Mouse (Mus musculus): Measurements from ENCODE around the gene Btnl2. TPM values are rescaled to one million over a fixed set of nuclear protein-coding genes. Genes with fewer than 3 reads are reported as not detected.

Btnl2 gene
- 0.85 TPM for total RNA-seq (2023)

GRCm38 (mm10) chr17:34354539-34354938 is at the start of gene Btnl2:
TSS of gene Btnl2 (plus strand) at chr17:34354822.

GRCm38 (mm10) chr17:34305380-34306030 is 49.1 kb upstream of the Btnl2 start, which contains the start of gene H2-Eb1:
TSS of gene H2-Eb1 (plus strand) at chr17:34305867.

DNA sequence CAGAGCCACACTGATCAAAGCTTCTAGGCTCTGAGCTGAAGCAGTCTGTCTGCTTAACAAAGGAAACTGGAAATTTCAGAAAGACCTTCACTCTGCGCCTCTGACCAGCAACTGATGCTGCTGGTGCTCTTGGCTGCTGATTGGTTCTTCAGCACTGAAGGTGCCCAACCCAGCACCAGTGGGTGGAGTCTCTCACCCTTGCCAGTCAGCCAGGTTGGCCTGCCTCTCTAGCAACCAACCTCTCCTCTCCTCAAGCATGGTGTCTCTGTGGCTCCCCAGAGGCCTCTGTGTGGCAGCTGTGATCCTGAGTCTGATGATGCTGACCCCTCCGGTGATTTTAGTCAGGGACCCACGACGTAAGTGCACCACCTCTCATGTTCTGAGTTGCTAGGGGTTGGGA is 29.2 kb upstream of the Btnl2 start, which contains the start of gene H2-Eb2:
Gene H2-Eb2 (plus strand): TSS at position 230 of the 400 bp plus-strand sequence.

GRCm38 (mm10) chr17:34376847-34377246 is 22.2 kb downstream of the Btnl2 start, which contains the start of gene Btnl1:
TSS of gene Btnl1 (plus strand) at chr17:34377132.

DNA sequence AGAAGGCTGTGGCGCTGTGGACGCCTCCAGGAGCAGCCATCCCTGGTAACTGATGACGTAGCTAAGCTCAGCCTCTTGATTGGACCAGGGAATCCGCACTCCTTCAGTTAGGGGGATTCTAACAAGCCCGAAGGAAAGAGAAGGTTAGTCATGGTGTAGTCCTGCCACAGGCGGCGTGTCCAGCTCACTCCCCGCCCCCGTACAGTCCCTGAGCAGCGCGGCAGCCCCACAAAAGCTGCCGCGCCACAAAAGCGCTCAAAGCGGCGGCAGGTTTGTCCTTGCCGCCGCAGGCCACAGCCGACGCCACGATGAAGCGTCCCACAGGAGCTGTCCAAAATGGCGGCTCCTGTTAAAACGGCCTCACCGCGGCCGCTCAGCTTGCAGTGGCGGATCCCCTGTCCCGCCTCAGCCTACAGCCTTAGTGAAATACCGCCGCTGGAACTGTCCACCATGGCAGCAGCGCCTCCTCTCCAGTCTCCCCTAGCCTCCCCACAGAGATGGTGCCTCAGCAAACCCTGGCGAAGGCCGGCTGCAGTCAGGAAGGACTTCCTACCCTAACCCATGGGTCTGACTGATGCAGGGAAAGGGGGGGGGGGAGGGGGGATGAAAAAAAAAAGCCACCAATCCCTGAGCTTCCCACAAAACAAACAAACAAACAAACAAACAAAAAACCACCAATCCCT is 44.2 kb downstream of the Btnl2 start, which contains the start of gene BC051142:
Gene BC051142 (plus strand): TSS at position 110 of the 683 bp plus-strand sequence.

Other genes with a start within 250 kb of the Btnl2 start
- 66.2 TPM for gene H2-DMa, start 235.3 kb upstream of the Btnl2 start, total RNA-seq (2023)
- gene Brd2, start 232.2 kb upstream of the Btnl2 start, total RNA-seq (2023) = 332 TPM
- gene H2-DMb2, start 211.5 kb upstream of the Btnl2 start, total RNA-seq (2023) = 84.4 TPM
- 38.3 TPM for gene H2-DMb1, start 201.8 kb upstream of the Btnl2 start, total RNA-seq (2023)
- 157 TPM for gene Tap1, start 167.3 kb upstream of the Btnl2 start, total RNA-seq (2023)
- 98.4 TPM for gene Psmb9, start 167.1 kb upstream of the Btnl2 start, total RNA-seq (2023)
- gene Psmb8, start 157.1 kb upstream of the Btnl2 start, total RNA-seq (2023) = 178 TPM
- gene Tap2, start 151.3 kb upstream of the Btnl2 start, total RNA-seq (2023) = 125 TPM
- 105 TPM for gene H2-Ob, start 115.9 kb upstream of the Btnl2 start, total RNA-seq (2023)
- gene H2-Ab1, start 97.1 kb upstream of the Btnl2 start, total RNA-seq (2023) = 370 TPM
- 382 TPM for gene H2-Aa, start 67.0 kb upstream of the Btnl2 start, total RNA-seq (2023)
- gene H2-Eb1, start 49.0 kb upstream of the Btnl2 start, total RNA-seq (2023) = 280 TPM
- 3.8 TPM for gene H2-Eb2, start 29.2 kb upstream of the Btnl2 start, total RNA-seq (2023)
- gene Btnl1, start 22.3 kb downstream of the Btnl2 start, total RNA-seq (2023) = 0.35 TPM
- 4.0 TPM for gene BC051142, start 44.0 kb downstream of the Btnl2 start, total RNA-seq (2023)
- not detected for gene Btnl4, start 122.5 kb downstream of the Btnl2 start, total RNA-seq (2023)
- not detected for gene Btnl6, start 162.5 kb downstream of the Btnl2 start, total RNA-seq (2023)
- 0.38 TPM for gene Notch4, start 209.4 kb downstream of the Btnl2 start, total RNA-seq (2023)
- gene Gpsm3, start 235.0 kb downstream of the Btnl2 start, total RNA-seq (2023) = 180 TPM
- gene Pbx2, start 236.4 kb downstream of the Btnl2 start, total RNA-seq (2023) = 48.2 TPM
- gene Ager, start 243.0 kb downstream of the Btnl2 start, total RNA-seq (2023) = 8.7 TPM
- 29.9 TPM for gene Rnf5, start 248.9 kb downstream of the Btnl2 start, total RNA-seq (2023)
- gene Agpat1, start 249.4 kb downstream of the Btnl2 start, total RNA-seq (2023) = 41.1 TPM